ENCODE assay signal across 25 mouse cellular contexts in the genomic region with DNA sequence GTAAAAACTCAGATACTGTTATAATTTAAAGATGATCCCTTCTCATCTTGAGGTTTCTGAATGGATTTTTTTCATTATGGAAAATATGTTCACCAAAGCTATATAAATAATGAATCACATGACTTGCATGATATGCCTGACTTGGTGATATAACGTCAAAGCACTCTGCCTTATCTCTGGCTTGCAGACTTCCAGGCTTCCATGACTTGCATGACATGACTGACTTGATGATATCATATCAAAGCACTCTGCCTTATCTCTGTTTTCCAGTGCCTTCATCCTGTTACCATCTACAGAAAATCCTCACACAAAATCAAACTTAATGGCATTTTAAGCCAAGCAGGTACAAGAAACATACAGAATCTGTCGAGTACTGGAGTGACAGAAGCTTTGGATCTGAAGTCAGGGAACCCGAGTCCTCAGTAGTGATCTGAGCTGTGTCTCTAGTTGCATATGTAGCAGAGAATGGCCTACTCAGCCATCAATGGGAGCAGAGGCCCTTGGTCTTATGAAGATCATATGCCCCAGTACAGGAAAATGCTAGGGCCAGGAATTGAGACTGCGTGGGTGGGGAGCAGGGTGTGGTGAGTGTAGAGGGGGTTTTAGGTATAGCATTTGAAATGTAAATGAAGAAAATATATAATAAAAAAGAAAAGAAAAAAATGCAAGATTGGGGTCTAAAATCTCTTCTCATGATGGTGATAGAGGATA. TPM values are rescaled to one million over a fixed set of nuclear protein-coding genes. Genes with fewer than 3 reads are reported as not detected.
DNase-seq lines count a peak whose midpoint lies in the region; ATAC-seq and TF ChIP-seq lines count a peak whose summit lies in the region.
"Had no signal": no experiment of that assay in that cellular context is flagged by ENCODE, and none has a peak within 500 bp of the region (broad histone marks: within the 10 kb centered on the region; RNA-seq: fewer than 3 reads in every experiment).

No protein-coding gene starts in this region.

- H3K27me3 ChIP-seq in MEL (ENCODE audit: control insufficient read depth in 1 of 2, insufficient read depth in 2 of 2, low read length in 2 of 2) = no peaks in the 10 kb centered on the region
- H3K27me3 ChIP-seq in liver, embryonic 13.5 days = no peaks in the 10 kb centered on the region
- H3K27me3 ChIP-seq: hindbrain, embryonic 13.5 days had no signal

- peak; percentile 71 for DNase-seq in MEL (ENCODE audit: low read depth, low spot score)
- peak; percentile 18 for DNase-seq in liver, embryonic 13.5 days
- DNase-seq in kidney, postnatal 4 days = no peak
- DNase-seq in cerebellum, adult 11 months = no peak
- DNase-seq in urinary bladder, postnatal 10 days (ENCODE audit: low spot score) = no peak
- no peak for DNase-seq in left cerebral cortex, postnatal 10 days (ENCODE audit: extremely low spot score in 1 of 2, low spot score in 2 of 2)
- DNase-seq: adrenal gland, adult 8-10 months; adrenal gland, postnatal 36 days; B cell, adult 2 months; cerebellum, adult 18-20 months; cerebellum, adult 9-11 months; cerebellum, postnatal 36 days; gastrocnemius, adult 2 months; gastrocnemius, postnatal 36 days; heart, adult 11 months; heart, postnatal 10 days had no signal

- H3K9ac ChIP-seq in MEL (ENCODE audit: control insufficient read depth, low read depth, low read length, poor library complexity, severe bottlenecking) = no peak overlapping the region
- no peak overlapping the region for H3K9ac ChIP-seq in liver, embryonic 13.5 days
- H3K9ac ChIP-seq: hindbrain, embryonic 13.5 days had no signal

- H3K4me1 ChIP-seq in MEL (ENCODE audit: control insufficient read depth in 1 of 2, insufficient read depth in 2 of 2, low read length in 2 of 2) = peaks cover 18 to 24% of the 10 kb centered on the region in 2 experiments
- H3K4me1 ChIP-seq in liver, embryonic 13.5 days (replicated peaks) = peaks cover 4% of the 10 kb centered on the region; the same call in 1 of the 2 replicates
- H3K4me1 ChIP-seq: embryonic facial prominence, embryonic 10.5 days; hindbrain, embryonic 13.5 days had no signal

- no peaks in the 10 kb centered on the region for H3K9me3 ChIP-seq in MEL (replicated peaks; ENCODE audit: insufficient read depth, low read length)
- H3K9me3 ChIP-seq in liver, embryonic 13.5 days (replicated peaks) = no peaks in the 10 kb centered on the region
- H3K9me3 ChIP-seq: embryonic facial prominence, embryonic 10.5 days had no signal

- no peak for TF ChIP-seq CTCF in MEL (IDR thresholded peaks at IDR 0.05 in 2 of 3, conservative IDR thresholded peaks at IDR 0.05 in 1 of 3; ENCODE audit: control insufficient read depth in 1 of 3, insufficient read depth in 1 of 3, low read depth in 2 of 3, low read length in 3 of 3, poor library complexity in 1 of 3, severe bottlenecking in 1 of 3)

- H3K27ac ChIP-seq in MEL (ENCODE audit: control insufficient read depth, low read depth, low read length) = peak overlapping the region; percentile 81
- no peak overlapping the region for H3K27ac ChIP-seq in liver, embryonic 13.5 days
- H3K27ac ChIP-seq: embryonic facial prominence, embryonic 10.5 days; gastrocnemius, adult 2 months; hindbrain, embryonic 13.5 days had no signal

- WGBS in liver, embryonic 13.5 days (ENCODE audit: insufficient replicate concordance) = 32% methylated on average over 4 of the region's 4 CpGs

- ATAC-seq in common myeloid progenitor, adult 5-6 weeks (replicated peaks; ENCODE audit: low read depth, poor library complexity, severe bottlenecking) = peak; percentile 82
- peak; percentile 75 for ATAC-seq in liver, embryonic 13.5 days (ENCODE audit: low read depth)
- ATAC-seq in megakaryocyte progenitor cell, adult 5-6 weeks (replicated peaks; ENCODE audit: poor library complexity) = peak; percentile 69
- ATAC-seq: CD4-positive, CD25-positive, alpha-beta regulatory T cell, adult 4 months; forebrain, embryonic 14.5 days had no signal

- TF ChIP-seq RAD21 in MEL (IDR thresholded peaks at IDR 0.05; ENCODE audit: low read depth, low read length) = no peak

- TF ChIP-seq POLR2A in MEL (IDR thresholded peaks at IDR 0.05; ENCODE audit: control insufficient read depth in 1 of 2, insufficient read depth in 1 of 2, low read depth in 1 of 2, low read length in 2 of 2, poor library complexity in 1 of 2) = no peak

- no peak overlapping the region for H3K4me3 ChIP-seq in MEL (ENCODE audit: control insufficient read depth in 1 of 2, insufficient read depth in 1 of 2, low read depth in 2 of 2, low read length in 2 of 2)
- H3K4me3 ChIP-seq in liver, embryonic 13.5 days (replicated peaks) = no peak overlapping the region
- H3K4me3 ChIP-seq: embryonic facial prominence, embryonic 10.5 days; gastrocnemius, adult 2 months; hindbrain, embryonic 13.5 days had no signal

- no peak overlapping the region for H3K4me2 ChIP-seq in liver, embryonic 13.5 days
- H3K4me2 ChIP-seq: hindbrain, embryonic 13.5 days had no signal

- H3K36me3 ChIP-seq in MEL (ENCODE audit: control insufficient read depth in 1 of 2, insufficient read depth in 2 of 2, low read length in 2 of 2) = peaks cover 0 to 32% of the 10 kb centered on the region in 2 experiments; a peak in 2 of 4 replicates
- no peaks in the 10 kb centered on the region for H3K36me3 ChIP-seq in liver, embryonic 13.5 days
- H3K36me3 ChIP-seq: embryonic facial prominence, embryonic 10.5 days; hindbrain, embryonic 13.5 days had no signal

- no peaks in the 10 kb centered on the region for H3K79me2 ChIP-seq in MEL (ENCODE audit: control insufficient read depth, insufficient read depth, low read length, poor library complexity)

- intact Hi-C loops in left cerebral cortex, postnatal 10 days (cut with DNase I) = no loop called here

- TF ChIP-seq EP300 in MEL (IDR thresholded peaks at IDR 0.05; ENCODE audit: low read depth in 1 of 2, low read length in 2 of 2) = peak; percentile 98

TF ChIP-seq in MEL, 35 proteins besides CTCF, POLR2A, EP300 and RAD21:
- TF ChIP-seq POLR2AphosphoS5 (IDR thresholded peaks at IDR 0.05; ENCODE audit: borderline replicate concordance, low read depth, low read length) (no peak), ELF1 (IDR thresholded peaks at IDR 0.05; ENCODE audit: low read depth, low read length) (no peak), USF1 (IDR thresholded peaks at IDR 0.05; ENCODE audit: low read depth, low read length) (peak; percentile 90), TAL1 (IDR thresholded peaks at IDR 0.05; ENCODE audit: low read length) (peak; percentile 92), BHLHE40 (IDR thresholded peaks at IDR 0.05; ENCODE audit: borderline replicate concordance, low read depth, low read length) (peak; percentile 85), NELFE (IDR thresholded peaks at IDR 0.05; ENCODE audit: low read depth, low read length) (no peak), ETS1 (IDR thresholded peaks at IDR 0.05; ENCODE audit: low read depth, low read length) (peak; percentile 96), ZNF384 (IDR thresholded peaks at IDR 0.05; ENCODE audit: low read depth, low read length) (peak; percentile 34), MAFK (IDR thresholded peaks at IDR 0.05; ENCODE audit: borderline replicate concordance, low read depth, low read length) (peak; percentile 9; the same call in 1 of the 2 replicates), RCOR1 (IDR thresholded peaks at IDR 0.05; ENCODE audit: low read depth, low read length) (peak; percentile 93), GATA1 (IDR thresholded peaks at IDR 0.05; ENCODE audit: low read depth, low read length) (peak; percentile 99), ZMIZ1 (IDR thresholded peaks at IDR 0.05; ENCODE audit: low read depth, low read length) (no peak; the same call in 1 of the 2 replicates), TCF12 (IDR thresholded peaks at IDR 0.05; ENCODE audit: low read depth, low read length) (peak; percentile 98), SIN3A (IDR thresholded peaks at IDR 0.05; ENCODE audit: low read length) (peak; percentile 79; the same call in 1 of the 2 replicates)

RNA-seq across cellular contexts. Expression of gene Mrgprx1, which starts 19.2 kb away (rescaled TPM):
- total RNA-seq in MEL (2012; rRNA removed) = not detected in 2 replicates
- polyA plus RNA-seq in MEL (2012; ENCODE audit: insufficient read depth in 1 of 2, insufficient read length in 2 of 2, low read depth in 1 of 2, low replicate concordance in 2 of 2, missing spikeins in 1 of 2) = not detected
- total RNA-seq in common myeloid progenitor, adult 5-6 weeks (2017) = not detected in 2 replicates
- not detected in 2 replicates for polyA plus RNA-seq in liver, embryonic 13.5 days (2015; fragmentation: Nextera tagmentation; extraction: Ambion mirVana)
- total RNA-seq in megakaryocyte progenitor cell, adult 5-6 weeks (2015) = not detected in 2 replicates
- total RNA-seq in megakaryocyte progenitor cell, adult 5-6 weeks (2017) = not detected in 2 replicates
- total RNA-seq in left cerebral cortex, postnatal 10 days (2021) = not detected
- total RNA-seq: adrenal gland, adult 8-10 months; adrenal gland, postnatal 36 days; gastrocnemius, adult 2 months; gastrocnemius, postnatal 36 days; heart, postnatal 10 days; hematopoietic stem cell, adult 5-6 weeks had no signal
- polyA plus RNA-seq: CD4-positive, CD25-positive, alpha-beta regulatory T cell, adult 4 months; embryonic facial prominence, embryonic 10.5 days; embryonic facial prominence, embryonic 14.5 days; forebrain, embryonic 14.5 days; heart, embryonic 14.5 days; hindbrain, embryonic 13.5 days had no signal

Comparison
In these comparisons a context has a peak if more than half of its experiments do, and no peak if none do; other contexts are left out.
1. DNase-seq: peak in MEL (single experiment) and liver, embryonic 13.5 days (single experiment); none in kidney, postnatal 4 days (0 of 2), cerebellum, adult 11 months (single experiment), urinary bladder, postnatal 10 days (single experiment) and left cerebral cortex, postnatal 10 days (0 of 2).
2. Peak in every context shown above with its lines, with median percentiles within 50 percentile points of each other: ATAC-seq.